Mouse (Mus musculus) midbrain, embryonic 12.5 days (tissue): ENCODE measurements around the gene Sos1. TPM values are rescaled to one million over a fixed set of nuclear protein-coding genes. Genes with fewer than 3 reads are reported as not detected.

ENCODE experiments used
- ATAC-seq: fragments of 200-750 bp; cut with Nextera tagmentation; 2 replicates; pipeline ENCODE4 v1.8.0; 2017; ENCODE audit warnings: low read depth, moderate TSS enrichment, moderate library complexity; ENCODE audit not compliant: low FRiP score
- H3K27ac ChIP-seq: fragments of 300-500 bp; sonication (generic); replicated peaks from 2 replicates; pipeline ENCODE4 v1.5.1; 2016; ENCODE audit warnings: mild to moderate bottlenecking
- H3K27me3 ChIP-seq: fragments of 300-500 bp; sonication (generic); 2 replicates; pipeline ENCODE4 v1.6.1; 2016; ENCODE audit warnings: mild to moderate bottlenecking
- H3K36me3 ChIP-seq: fragments of 300-500 bp; sonication (generic); 2 replicates; pipeline ENCODE4 v1.6.1; 2016
- H3K4me1 ChIP-seq: fragments of 300-500 bp; sonication (generic); 2 replicates; pipeline ENCODE4 v1.6.1; 2016
- H3K4me2 ChIP-seq: fragments of 300-500 bp; sonication (generic); replicated peaks from 2 replicates; pipeline ENCODE4 v1.6.1; 2016; ENCODE audit warnings: mild to moderate bottlenecking, moderate library complexity
- H3K4me3 ChIP-seq: fragments of 300-500 bp; sonication (generic); 2 replicates; pipeline ENCODE4 v1.5.1; 2016; ENCODE audit warnings: mild to moderate bottlenecking
- H3K9ac ChIP-seq: fragments of 300-500 bp; sonication (generic); replicated peaks from 2 replicates; pipeline ENCODE4 v1.6.1; 2016; ENCODE audit warnings: mild to moderate bottlenecking, moderate library complexity
- H3K9me3 ChIP-seq: fragments of 300-500 bp; sonication (generic); 2 replicates; pipeline ENCODE4 v1.6.1; 2016; ENCODE audit warnings: mild to moderate bottlenecking
- WGBS: fragments of 180-500 bp; shearing (Covaris S2); methylation state at CpG from one replicate; pipeline ENCODE4 v1.1.7; 2016; 5-methylcytosine and 5-hydroxymethylcytosine counted together
- polyA plus RNA-seq: library from polyadenylated mRNA; unstranded; fragments of >200 nt; fragmentation: Nextera tagmentation; extraction: Ambion mirVana; gene quantifications from 2 replicates; pipeline ENCODE4 v1.2.1, GENCODE M21; 2016

Sos1 gene
- polyA plus RNA-seq, result 7.3 and 8.0 TPM in 2 replicates

GRCm38 (mm10) chr17:80480031-80480854 lies at the start of gene Sos1:
Gene Sos1, minus strand, starts transcription at chr17:80480453.
- peak within 1 kb of the TSS; percentile 88 for H3K4me3 ChIP-seq
- peak within 1 kb of the TSS; percentile 67 for H3K4me2 ChIP-seq
- ATAC-seq, result peak; percentile 82
- H3K36me3 ChIP-seq, result 0 out of 2 replicates have a peak, but pooled peaks cover 5% of the 10 kb centered on the region
- no peaks in the 10 kb centered on the region for H3K27me3 ChIP-seq
- H3K9ac ChIP-seq, result peak within 1 kb of the TSS; percentile 98
- under 1% methylated on average over 57 of the region's 90 CpGs for WGBS
- H3K9me3 ChIP-seq, result no peaks in the 10 kb centered on the region
- H3K27ac ChIP-seq, result peak within 1 kb of the TSS; percentile 97
- peaks cover 25% of the 10 kb centered on the region for H3K4me1 ChIP-seq

- Histone ChIP-seq H3K36me3 (no peaks in the 10 kb centered on the region), H3K4me3 (no peak overlapping the region), H3K4me2 (no peak overlapping the region), H3K27ac (no peak overlapping the region), H3K4me1 (peaks cover 5% of the 10 kb centered on the region; the same call in 1 of the 2 replicates), H3K9ac (no peak overlapping the region), H3K9me3 (no peaks in the 10 kb centered on the region), H3K27me3 (no peaks in the 10 kb centered on the region)
- ATAC-seq, result no peak
- 85% methylated on average over 3 of the region's 3 CpGs for WGBS
Measured at GRCm38 (mm10) chr17:80523231-80523630, 43.0 kb upstream of the Sos1 start.

- H3K4me2 ChIP-seq, result no peak overlapping the region
- H3K27me3 ChIP-seq, result no peaks in the 10 kb centered on the region
- no peaks in the 10 kb centered on the region for H3K36me3 ChIP-seq
- H3K4me1 ChIP-seq, result peaks cover 5% of the 10 kb centered on the region; the same call in 1 of the 2 replicates
- 32% methylated on average over 7 of the region's 7 CpGs for WGBS
- no peak overlapping the region for H3K9ac ChIP-seq
- H3K9me3 ChIP-seq, result no peaks in the 10 kb centered on the region
- no peak for ATAC-seq
- H3K4me3 ChIP-seq, result no peak overlapping the region
- no peak overlapping the region for H3K27ac ChIP-seq
Measured at GRCm38 (mm10) chr17:80522229-80522556, 41.9 kb upstream of the Sos1 start.

- Histone ChIP-seq H3K4me1 (peaks cover 5% of the 10 kb centered on the region; the same call in 1 of the 2 replicates), H3K4me3 (no peak overlapping the region), H3K9ac (no peak overlapping the region), H3K9me3 (no peaks in the 10 kb centered on the region), H3K27ac (no peak overlapping the region), H3K27me3 (no peaks in the 10 kb centered on the region), H3K4me2 (no peak overlapping the region), H3K36me3 (no peaks in the 10 kb centered on the region)
- WGBS, result 16% methylated on average over 4 of the region's 4 CpGs
- ATAC-seq, result no peak
Measured at GRCm38 (mm10) chr17:80521521-80522228, 41.4 kb upstream of the Sos1 start.

GRCm38 (mm10) chr17:80520537-80520936 lies 40.3 kb upstream of the Sos1 start:
- no peak overlapping the region for H3K4me2 ChIP-seq
- H3K4me3 ChIP-seq, result no peak overlapping the region
- H3K4me1 ChIP-seq, result peaks cover 5% of the 10 kb centered on the region; the same call in 1 of the 2 replicates
- no peaks in the 10 kb centered on the region for H3K9me3 ChIP-seq
- no peak for ATAC-seq
- H3K27me3 ChIP-seq, result no peaks in the 10 kb centered on the region
- H3K9ac ChIP-seq, result no peak overlapping the region
- H3K27ac ChIP-seq, result no peak overlapping the region
- no peaks in the 10 kb centered on the region for H3K36me3 ChIP-seq
- 85% methylated on average over 8 of the region's 8 CpGs for WGBS

- 95% methylated on average over 12 of the region's 12 CpGs for WGBS
- ATAC-seq, result no peak
- Histone ChIP-seq H3K4me2 (no peak overlapping the region), H3K9ac (no peak overlapping the region), H3K9me3 (no peaks in the 10 kb centered on the region), H3K27ac (no peak overlapping the region), H3K4me1 (peaks cover 5% of the 10 kb centered on the region; the same call in 1 of the 2 replicates), H3K27me3 (no peaks in the 10 kb centered on the region), H3K36me3 (no peaks in the 10 kb centered on the region), H3K4me3 (no peak overlapping the region)
Measured at GRCm38 (mm10) chr17:80518811-80519210, 38.6 kb upstream of the Sos1 start.

GRCm38 (mm10) chr17:80517244-80517643 lies 37.0 kb upstream of the Sos1 start:
- Histone ChIP-seq H3K36me3 (no peaks in the 10 kb centered on the region), H3K4me3 (no peak overlapping the region), H3K9me3 (no peaks in the 10 kb centered on the region), H3K4me2 (no peak overlapping the region), H3K27ac (no peak overlapping the region), H3K9ac (no peak overlapping the region), H3K4me1 (peaks cover 4% of the 10 kb centered on the region; the same call in 1 of the 2 replicates), H3K27me3 (no peaks in the 10 kb centered on the region)
- 84% methylated on average over 9 of the region's 9 CpGs for WGBS
- ATAC-seq, result no peak

- H3K27me3 ChIP-seq, result no peaks in the 10 kb centered on the region
- H3K36me3 ChIP-seq, result no peaks in the 10 kb centered on the region
- no peak overlapping the region for H3K4me3 ChIP-seq
- no peak overlapping the region for H3K27ac ChIP-seq
- ATAC-seq, result no peak
- no peak overlapping the region for H3K4me2 ChIP-seq
- 89% methylated on average over 9 of the region's 9 CpGs for WGBS
- no peak overlapping the region for H3K9ac ChIP-seq
- no peaks in the 10 kb centered on the region for H3K9me3 ChIP-seq
- H3K4me1 ChIP-seq, result no peaks in the 10 kb centered on the region
Measured at GRCm38 (mm10) chr17:80515956-80516355, 35.7 kb upstream of the Sos1 start.

- no peak overlapping the region for H3K4me3 ChIP-seq
- H3K4me1 ChIP-seq, result no peaks in the 10 kb centered on the region
- no peak overlapping the region for H3K4me2 ChIP-seq
- no peak overlapping the region for H3K27ac ChIP-seq
- no peaks in the 10 kb centered on the region for H3K36me3 ChIP-seq
- H3K9ac ChIP-seq, result no peak overlapping the region
- 92% methylated on average over 7 of the region's 7 CpGs for whole genome bisulfite sequencing
- no peaks in the 10 kb centered on the region for H3K9me3 ChIP-seq
- H3K27me3 ChIP-seq, result no peaks in the 10 kb centered on the region
- no peak for ATAC-seq
Measured at GRCm38 (mm10) chr17:80515513-80515912, 35.3 kb upstream of the Sos1 start.

- H3K27ac ChIP-seq, result no peak overlapping the region
- no peaks in the 10 kb centered on the region for H3K4me1 ChIP-seq
- no peaks in the 10 kb centered on the region for H3K9me3 ChIP-seq
- no peak overlapping the region for H3K9ac ChIP-seq
- WGBS, result 80% methylated on average over 8 of the region's 8 CpGs
- H3K4me2 ChIP-seq, result no peak overlapping the region
- H3K4me3 ChIP-seq, result no peak overlapping the region
- no peaks in the 10 kb centered on the region for H3K27me3 ChIP-seq
- ATAC-seq, result no peak
- H3K36me3 ChIP-seq, result no peaks in the 10 kb centered on the region
Measured at GRCm38 (mm10) chr17:80513766-80514165, 33.5 kb upstream of the Sos1 start.

- no peaks in the 10 kb centered on the region for H3K36me3 ChIP-seq
- 85% methylated on average over 3 of the region's 3 CpGs for WGBS
- ATAC-seq, result no peak
- no peaks in the 10 kb centered on the region for H3K4me1 ChIP-seq
- no peak overlapping the region for H3K4me3 ChIP-seq
- no peaks in the 10 kb centered on the region for H3K9me3 ChIP-seq
- H3K27ac ChIP-seq, result no peak overlapping the region
- no peak overlapping the region for H3K9ac ChIP-seq
- no peaks in the 10 kb centered on the region for H3K27me3 ChIP-seq
- H3K4me2 ChIP-seq, result no peak overlapping the region
Measured at GRCm38 (mm10) chr17:80510459-80510855, 30.2 kb upstream of the Sos1 start.
